Mouse (Mus musculus) liver, adult 2 months (tissue): ENCODE results near the gene Map3k13. TPM values are rescaled to one million over a fixed set of nuclear protein-coding genes. Genes with fewer than 3 reads are reported as not detected.

Source experiments
- DNase-seq: peaks from one replicate; pipeline ENCODE4 v3.0.0-alpha.2; 2011; ENCODE audit warnings: low read depth, low spot score; ENCODE audit errors: extremely low read depth
- H3K27ac ChIP-seq: fragments of 200-500 bp; replicated peaks from 2 replicates; pipeline ENCODE4 v1.5.1; 2012; ENCODE audit warnings: low read depth, mild to moderate bottlenecking, control low read depth, inconsistent platforms, low read length; ENCODE audit not compliant: insufficient read depth
- H3K27me3 ChIP-seq: fragments of 200-500 bp; 2 replicates; pipeline ENCODE4 v1.6.1; 2012; ENCODE audit warnings: mild to moderate bottlenecking, moderate library complexity, low read length, inconsistent platforms; ENCODE audit not compliant: control insufficient read depth, insufficient read depth
- H3K36me3 ChIP-seq: fragments of 200-500 bp; 2 replicates; pipeline ENCODE4 v1.6.1; 2012; ENCODE audit warnings: low read length, inconsistent platforms; ENCODE audit not compliant: control insufficient read depth, insufficient read depth
- H3K4me1 ChIP-seq: fragments of 200-500 bp; 2 replicates; pipeline ENCODE4 v1.6.1; 2011; ENCODE audit warnings: low read length; ENCODE audit not compliant: control insufficient read depth, insufficient read depth
- H3K4me3 ChIP-seq: fragments of 200-500 bp; 2 replicates; pipeline ENCODE4 v1.5.1; 2011; ENCODE audit warnings: low read depth, mild to moderate bottlenecking, control low read depth, low read length, moderate library complexity; ENCODE audit not compliant: insufficient read depth
- H3K79me2 ChIP-seq: fragments of 200-500 bp; 2 replicates; pipeline ENCODE4 v1.6.1; 2012; ENCODE audit warnings: inconsistent platforms, mild to moderate bottlenecking, low read length, moderate library complexity; ENCODE audit not compliant: control insufficient read depth, insufficient read depth
- H3K9ac ChIP-seq: fragments of 200-500 bp; 2 replicates; pipeline ENCODE4 v1.6.1; 2012; ENCODE audit warnings: low read depth, mild to moderate bottlenecking, control low read depth, inconsistent platforms, low read length
- CTCF ChIP-seq: fragments of 200-500 bp; IDR thresholded peaks from 2 replicates; pipeline ENCODE4 v1.5.1; 2011; ENCODE audit warnings: low read depth, low read length, control low read depth
- POLR2A ChIP-seq: fragments of 200-500 bp; IDR thresholded peaks from 2 replicates; pipeline ENCODE4 v1.6.1; 2011; ENCODE audit warnings: low read length, control low read depth; ENCODE audit not compliant: insufficient read depth; ENCODE audit errors: extremely low read depth
- WGBS: fragments of 180-500 bp; shearing (Covaris S2); methylation state at CpG from one replicate; pipeline ENCODE4 v1.1.7; 2018; 5-methylcytosine and 5-hydroxymethylcytosine counted together
- polyA plus RNA-seq: library from polyadenylated mRNA; depleted of rRNA; stranded (reverse); fragments of >200 nt; gene quantifications from 2 replicates; pipeline ENCODE4 v1.2.3, GENCODE M21; 2012; rRNA removed
- total RNA-seq: library from RNA; depleted of rRNA; stranded (reverse); fragments of >200 nt; gene quantifications from 2 replicates; pipeline ENCODE4 v1.2.3, GENCODE M21; 2014; rRNA removed

The Map3k13 gene
- total RNA-seq = 7.0 and 8.8 TPM in 2 replicates
- 3.8 and 5.3 TPM in 2 replicates for polyA plus RNA-seq

GRCm38 (mm10) chr16:21793875-21794696, at the start of gene Map3k13:
Gene Map3k13 (plus strand): TSS chr16:21794346.
- peak; percentile 80 for TF ChIP-seq POLR2A
- TF ChIP-seq CTCF = no peak

GRCm38 (mm10) chr16:21758447-21758846, 35.7 kb upstream of the Map3k13 start:
- H3K36me3 ChIP-seq = peaks cover 18% of the 10 kb centered on the region
- H3K79me2 ChIP-seq = no peaks in the 10 kb centered on the region
- no peak for DNase-seq
- no peak for TF ChIP-seq POLR2A
- no peak for TF ChIP-seq CTCF
- no peaks in the 10 kb centered on the region for H3K27me3 ChIP-seq
- no peaks in the 10 kb centered on the region for H3K4me1 ChIP-seq
- WGBS = 80% methylated on average over 1 of the region's 1 CpGs
- no peak overlapping the region for H3K4me3 ChIP-seq
- H3K27ac ChIP-seq = no peak overlapping the region
- H3K9ac ChIP-seq = no peak overlapping the region

More at GRCm38 (mm10) chr16:21793875-21794696, at the start of gene Map3k13:
- Histone ChIP-seq H3K4me3 (peak within 1 kb of the TSS; percentile 89), H3K27ac (peak within 1 kb of the TSS; percentile 83), H3K9ac (peak within 1 kb of the TSS; percentile 87), H3K79me2 (peaks cover 6% of the 10 kb centered on the region; the same call in 1 of the 2 replicates), H3K27me3 (no peaks in the 10 kb centered on the region), H3K36me3 (peaks cover 1% of the 10 kb centered on the region; the same call in 1 of the 2 replicates), H3K4me1 (0 out of 2 replicates have a peak, but pooled peaks cover 5% of the 10 kb centered on the region)
- DNase-seq = peak; percentile 75
- WGBS = 1% methylated on average over 47 of the region's 47 CpGs

GRCm38 (mm10) chr16:21768255-21768654, 25.9 kb upstream of the Map3k13 start:
- Histone ChIP-seq H3K9ac (no peak overlapping the region), H3K79me2 (no peaks in the 10 kb centered on the region), H3K27ac (no peak overlapping the region), H3K27me3 (no peaks in the 10 kb centered on the region), H3K4me3 (no peak overlapping the region), H3K36me3 (peaks cover 51% of the 10 kb centered on the region), H3K4me1 (no peaks in the 10 kb centered on the region)
- TF ChIP-seq POLR2A (no peak), CTCF (no peak)
- DNase-seq = no peak
- 78% methylated on average over 3 of the region's 3 CpGs for WGBS

- Histone ChIP-seq H3K9ac (no peak overlapping the region), H3K27me3 (no peaks in the 10 kb centered on the region), H3K79me2 (no peaks in the 10 kb centered on the region), H3K27ac (no peak overlapping the region), H3K4me1 (no peaks in the 10 kb centered on the region), H3K36me3 (peaks cover 47% of the 10 kb centered on the region), H3K4me3 (no peak overlapping the region)
- DNase-seq = no peak
- WGBS = 84% methylated on average over 5 of the region's 5 CpGs
- TF ChIP-seq CTCF (no peak), POLR2A (no peak)
Measured at GRCm38 (mm10) chr16:21769667-21770066, 24.5 kb upstream of the Map3k13 start.

GRCm38 (mm10) chr16:21774725-21775124, 19.4 kb upstream of the Map3k13 start:
- H3K79me2 ChIP-seq = peaks cover 9% of the 10 kb centered on the region; the same call in 1 of the 2 replicates
- H3K27me3 ChIP-seq = no peaks in the 10 kb centered on the region
- no peak overlapping the region for H3K9ac ChIP-seq
- no peak overlapping the region for H3K4me3 ChIP-seq
- DNase-seq = peak; percentile 42
- peaks cover 48% of the 10 kb centered on the region for H3K36me3 ChIP-seq
- TF ChIP-seq POLR2A = no peak
- TF ChIP-seq CTCF = no peak
- no peak overlapping the region for H3K27ac ChIP-seq
- WGBS = 72% methylated on average over 4 of the region's 4 CpGs
- H3K4me1 ChIP-seq = peaks cover 7% of the 10 kb centered on the region
